Mouse (Mus musculus): Measurements from ENCODE around the gene Tmem236. TPM values are rescaled to one million over a fixed set of nuclear protein-coding genes. Genes with fewer than 3 reads are reported as not detected.

Tmem236 gene
- 0.05 and 0.09 TPM in 2 replicates for polyA plus RNA-seq (2016; fragmentation: Nextera tagmentation; extraction: Ambion mirVana)

- ATAC-seq (ENCODE audit: insufficient number of reproducible peaks, low FRiP score): no peak
- H3K4me3 ChIP-seq: no peak within 1 kb of the TSS
- 77% methylated on average over 3 of the region's 3 CpGs for WGBS
- no peaks in the 10 kb centered on the region for H3K9me3 ChIP-seq (replicated peaks)
- H3K27me3 ChIP-seq (replicated peaks): no peaks in the 10 kb centered on the region
- H3K27ac ChIP-seq (ENCODE audit: poor library complexity, severe bottlenecking): no peak within 1 kb of the TSS
- H3K4me1 ChIP-seq (replicated peaks): no peaks in the 10 kb centered on the region
- H3K36me3 ChIP-seq: no peaks in the 10 kb centered on the region
- no peak within 1 kb of the TSS for H3K9ac ChIP-seq
- no peak within 1 kb of the TSS for H3K4me2 ChIP-seq
Observed at GRCm38 (mm10) chr2:14174334-14174733, at the start of gene Tmem236. TSS of gene Tmem236 (plus strand) at chr2:14174523.

DNA sequence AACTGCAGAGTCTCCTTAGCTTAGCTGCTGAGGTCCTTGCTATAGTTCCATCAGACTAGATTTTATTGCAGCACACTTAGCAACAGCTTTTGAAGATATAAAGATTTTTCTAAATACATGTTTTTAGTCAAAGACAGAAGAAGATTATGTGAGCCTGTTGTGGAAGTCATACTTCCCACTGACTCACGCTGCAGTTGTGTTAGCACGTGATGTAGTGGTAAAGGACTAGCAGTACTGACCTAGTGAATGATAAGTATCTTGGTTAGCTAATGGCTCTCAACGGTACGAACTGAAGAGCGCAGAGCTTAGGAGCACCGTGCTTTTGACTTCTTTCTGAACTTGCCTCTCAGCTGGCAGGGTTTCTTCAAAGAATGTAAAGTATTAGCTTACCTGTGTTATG lies 47.9 kb upstream of the Tmem236 start:
- WGBS: 89% methylated on average over 6 of the region's 6 CpGs

GRCm38 (mm10) chr2:14127629-14128028 lies 46.7 kb upstream of the Tmem236 start:
- Histone ChIP-seq H3K4me1 (replicated peaks) (0 out of 2 replicates have a peak, but pooled peaks cover 2% of the 10 kb centered on the region), H3K9me3 (replicated peaks) (no peaks in the 10 kb centered on the region), H3K27ac (ENCODE audit: poor library complexity, severe bottlenecking) (no peak overlapping the region), H3K4me2 (no peak overlapping the region), H3K27me3 (replicated peaks) (no peaks in the 10 kb centered on the region), H3K36me3 (peaks cover 40% of the 10 kb centered on the region), H3K4me3 (no peak overlapping the region), H3K9ac (no peak overlapping the region)
- ATAC-seq (ENCODE audit: insufficient number of reproducible peaks, low FRiP score): no peak
- WGBS: 61% methylated on average over 3 of the region's 3 CpGs

More for the DNA sequence above, 47.9 kb upstream of the Tmem236 start:
- H3K4me2 ChIP-seq: no peak overlapping the region
- H3K9ac ChIP-seq: no peak overlapping the region
- H3K36me3 ChIP-seq: peaks cover 32% of the 10 kb centered on the region
- H3K27me3 ChIP-seq (replicated peaks): no peaks in the 10 kb centered on the region
- no peaks in the 10 kb centered on the region for H3K9me3 ChIP-seq (replicated peaks)
- no peak overlapping the region for H3K27ac ChIP-seq (ENCODE audit: poor library complexity, severe bottlenecking)
- H3K4me3 ChIP-seq: no peak overlapping the region
- ATAC-seq (ENCODE audit: insufficient number of reproducible peaks, low FRiP score): no peak
- 0 out of 2 replicates have a peak, but pooled peaks cover 2% of the 10 kb centered on the region for H3K4me1 ChIP-seq (replicated peaks)

GRCm38 (mm10) chr2:14130641-14131339 lies 43.5 kb upstream of the Tmem236 start:
- Histone ChIP-seq H3K9ac (no peak overlapping the region), H3K36me3 (peaks cover 34% of the 10 kb centered on the region), H3K4me3 (no peak overlapping the region), H3K4me1 (replicated peaks) (0 out of 2 replicates have a peak, but pooled peaks cover 2% of the 10 kb centered on the region), H3K9me3 (replicated peaks) (no peaks in the 10 kb centered on the region), H3K4me2 (no peak overlapping the region), H3K27ac (ENCODE audit: poor library complexity, severe bottlenecking) (no peak overlapping the region), H3K27me3 (replicated peaks) (no peaks in the 10 kb centered on the region)
- WGBS: 88% methylated on average over 12 of the region's 12 CpGs
- ATAC-seq (ENCODE audit: insufficient number of reproducible peaks, low FRiP score): no peak

DNA sequence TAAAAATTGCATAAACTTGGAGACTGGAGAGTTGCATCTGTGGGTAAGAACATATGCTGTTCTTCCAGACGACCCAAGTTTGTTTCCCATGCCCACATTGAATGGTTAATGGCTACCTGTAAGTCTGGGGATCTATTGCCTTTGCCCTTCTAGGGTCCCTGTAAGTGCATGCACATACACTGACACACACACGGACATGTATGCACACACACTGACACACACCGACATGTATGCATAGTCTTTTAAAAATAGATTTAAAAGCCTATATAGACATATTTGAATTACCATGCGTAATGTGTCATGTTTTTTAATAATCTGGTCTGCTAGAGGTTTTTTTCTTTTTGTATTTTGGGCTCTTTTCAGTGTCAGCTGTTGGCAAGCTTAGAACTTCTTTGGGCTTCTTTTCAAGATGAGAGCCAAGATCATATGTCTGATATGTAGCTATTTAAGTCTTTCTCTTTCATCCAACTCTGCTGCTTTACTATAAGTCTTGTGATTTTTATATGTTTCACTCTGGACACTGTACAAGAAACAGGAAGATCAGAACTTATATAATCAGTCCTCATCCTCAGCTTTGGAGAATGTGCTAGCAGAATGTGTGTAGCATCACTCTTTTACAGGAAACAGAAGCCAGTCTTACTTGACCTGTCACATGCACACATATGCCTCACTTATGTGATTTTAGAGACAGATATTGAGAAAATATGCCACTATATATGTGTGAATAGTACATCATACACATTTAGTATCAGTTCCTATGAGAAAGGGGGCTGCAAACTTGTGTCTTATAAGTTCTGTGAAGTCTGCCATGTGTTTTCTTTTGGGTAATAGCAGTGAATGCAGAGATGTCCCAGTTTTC lies 41.6 kb upstream of the Tmem236 start:
- Histone ChIP-seq H3K4me1 (replicated peaks) (0 out of 2 replicates have a peak, but pooled peaks cover 1% of the 10 kb centered on the region), H3K27ac (ENCODE audit: poor library complexity, severe bottlenecking) (no peak overlapping the region), H3K36me3 (peaks cover 35% of the 10 kb centered on the region), H3K9me3 (replicated peaks) (no peaks in the 10 kb centered on the region), H3K9ac (no peak overlapping the region), H3K4me2 (no peak overlapping the region), H3K4me3 (no peak overlapping the region), H3K27me3 (replicated peaks) (no peaks in the 10 kb centered on the region)
- no peak for ATAC-seq (ENCODE audit: insufficient number of reproducible peaks, low FRiP score)
- WGBS: 87% methylated on average over 4 of the region's 4 CpGs

DNA sequence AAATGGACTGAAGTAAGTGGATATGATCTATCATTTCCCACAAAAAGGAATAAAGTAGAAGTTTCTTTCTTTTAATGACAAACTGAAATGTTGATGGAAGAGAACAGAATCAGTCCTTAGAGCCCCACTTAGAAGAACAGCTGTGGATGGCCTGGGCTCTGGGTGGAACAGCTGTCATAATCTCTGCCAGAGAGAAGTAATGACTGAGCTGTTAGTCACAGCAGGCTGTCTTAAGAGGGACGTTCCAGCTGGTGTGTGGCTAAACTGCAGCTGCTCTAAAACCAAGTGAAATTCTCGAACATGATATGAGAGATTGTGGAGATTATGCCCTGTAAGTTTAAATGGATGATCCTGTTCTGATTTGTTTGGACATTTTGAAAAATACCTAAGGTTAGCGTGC lies 37.4 kb upstream of the Tmem236 start:
- H3K4me2 ChIP-seq: no peak overlapping the region
- no peaks in the 10 kb centered on the region for H3K9me3 ChIP-seq (replicated peaks)
- H3K4me3 ChIP-seq: no peak overlapping the region
- peaks cover 8% of the 10 kb centered on the region for H3K4me1 ChIP-seq (replicated peaks)
- H3K27ac ChIP-seq (ENCODE audit: poor library complexity, severe bottlenecking): no peak overlapping the region
- peaks cover 34% of the 10 kb centered on the region for H3K36me3 ChIP-seq
- H3K9ac ChIP-seq: no peak overlapping the region
- WGBS: 80% methylated on average over 3 of the region's 3 CpGs
- no peak for ATAC-seq (ENCODE audit: insufficient number of reproducible peaks, low FRiP score)
- H3K27me3 ChIP-seq (replicated peaks): no peaks in the 10 kb centered on the region

GRCm38 (mm10) chr2:14139590-14139989 lies 34.7 kb upstream of the Tmem236 start:
- H3K27ac ChIP-seq (ENCODE audit: poor library complexity, severe bottlenecking): no peak overlapping the region
- H3K9ac ChIP-seq: no peak overlapping the region
- no peaks in the 10 kb centered on the region for H3K27me3 ChIP-seq (replicated peaks)
- peak; percentile 11; the same call in 1 of the 2 replicates for ATAC-seq (ENCODE audit: insufficient number of reproducible peaks, low FRiP score)
- WGBS: 64% methylated on average over 6 of the region's 6 CpGs
- H3K9me3 ChIP-seq (replicated peaks): no peaks in the 10 kb centered on the region
- H3K36me3 ChIP-seq: peaks cover 39% of the 10 kb centered on the region
- peaks cover 10% of the 10 kb centered on the region for H3K4me1 ChIP-seq (replicated peaks)
- H3K4me3 ChIP-seq: no peak overlapping the region
- no peak overlapping the region for H3K4me2 ChIP-seq

DNA sequence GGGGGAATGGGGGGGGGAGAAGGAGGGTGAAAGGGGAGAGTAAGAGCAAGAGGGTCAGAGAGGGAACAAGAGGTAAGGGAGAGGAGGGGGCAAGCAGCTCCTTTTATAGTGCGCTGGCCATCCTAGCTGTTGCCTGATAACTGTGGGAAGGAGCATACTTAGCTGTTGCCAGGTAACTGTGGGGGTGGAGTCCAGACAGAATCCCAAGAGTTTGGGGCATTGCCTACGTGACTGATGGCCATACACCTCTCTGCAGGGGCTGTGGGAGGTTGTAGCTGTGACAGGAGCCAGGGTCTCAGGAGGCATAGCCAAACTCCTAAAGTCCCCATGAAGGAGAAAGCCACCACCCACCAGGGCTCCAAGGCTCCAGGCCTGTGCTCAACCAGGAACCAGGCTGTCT lies 34.3 kb upstream of the Tmem236 start:
- H3K36me3 ChIP-seq: peaks cover 40% of the 10 kb centered on the region
- ATAC-seq (ENCODE audit: insufficient number of reproducible peaks, low FRiP score): peak; percentile 39; the same call in 1 of the 2 replicates

GRCm38 (mm10) chr2:14145311-14145710 lies 29.0 kb upstream of the Tmem236 start:
- Histone ChIP-seq H3K9me3 (replicated peaks) (no peaks in the 10 kb centered on the region), H3K4me2 (no peak overlapping the region), H3K27me3 (replicated peaks) (no peaks in the 10 kb centered on the region), H3K27ac (ENCODE audit: poor library complexity, severe bottlenecking) (peak overlapping the region; percentile 40; the same call in 1 of the 2 replicates), H3K9ac (no peak overlapping the region), H3K4me1 (replicated peaks) (peaks cover 13% of the 10 kb centered on the region), H3K4me3 (no peak overlapping the region), H3K36me3 (peaks cover 24% of the 10 kb centered on the region)
- ATAC-seq (ENCODE audit: insufficient number of reproducible peaks, low FRiP score): no peak
- 39% methylated on average over 3 of the region's 3 CpGs for WGBS

More for the DNA sequence above, 34.3 kb upstream of the Tmem236 start:
- Histone ChIP-seq H3K27ac (ENCODE audit: poor library complexity, severe bottlenecking) (no peak overlapping the region), H3K4me1 (replicated peaks) (peaks cover 14% of the 10 kb centered on the region), H3K27me3 (replicated peaks) (no peaks in the 10 kb centered on the region), H3K9ac (no peak overlapping the region), H3K4me2 (no peak overlapping the region), H3K4me3 (no peak overlapping the region), H3K9me3 (replicated peaks) (no peaks in the 10 kb centered on the region)
- 59% methylated on average over 2 of the region's 2 CpGs for WGBS

DNA sequence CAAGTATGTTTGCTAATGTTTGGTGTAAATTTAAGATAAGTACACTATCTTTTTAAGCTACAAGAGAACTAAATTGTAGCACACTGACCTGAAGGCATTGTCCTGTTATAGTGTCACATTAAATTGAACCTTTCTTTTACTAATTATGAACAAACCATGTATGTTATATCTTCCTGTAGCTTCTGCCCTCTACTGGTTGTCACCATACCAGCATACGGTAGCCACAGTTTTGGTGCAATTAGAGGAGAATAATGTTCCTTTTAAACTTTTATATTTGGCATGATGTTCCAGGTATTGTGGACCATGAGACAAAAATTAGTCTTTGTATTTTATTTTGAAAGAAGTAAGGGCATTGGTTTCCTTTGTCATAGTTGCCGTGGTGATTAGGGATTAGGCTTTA lies 27.4 kb upstream of the Tmem236 start:
- no peaks in the 10 kb centered on the region for H3K27me3 ChIP-seq (replicated peaks)
- H3K9ac ChIP-seq: no peak overlapping the region
- no peak overlapping the region for H3K27ac ChIP-seq (ENCODE audit: poor library complexity, severe bottlenecking)
- 90% methylated on average over 2 of the region's 2 CpGs for WGBS
- no peak overlapping the region for H3K4me3 ChIP-seq
- no peak for ATAC-seq (ENCODE audit: insufficient number of reproducible peaks, low FRiP score)
- peaks cover 20% of the 10 kb centered on the region for H3K36me3 ChIP-seq
- H3K4me1 ChIP-seq (replicated peaks): peaks cover 13% of the 10 kb centered on the region
- H3K4me2 ChIP-seq: no peak overlapping the region
- no peaks in the 10 kb centered on the region for H3K9me3 ChIP-seq (replicated peaks)

- ATAC-seq (ENCODE audit: insufficient number of reproducible peaks, low FRiP score): no peak
- H3K9me3 ChIP-seq (replicated peaks): no peaks in the 10 kb centered on the region
- H3K4me2 ChIP-seq: no peak overlapping the region
- no peaks in the 10 kb centered on the region for H3K4me1 ChIP-seq (replicated peaks)
- H3K27ac ChIP-seq (ENCODE audit: poor library complexity, severe bottlenecking): no peak overlapping the region
- H3K36me3 ChIP-seq: peaks cover 10% of the 10 kb centered on the region
- no peaks in the 10 kb centered on the region for H3K27me3 ChIP-seq (replicated peaks)
- H3K4me3 ChIP-seq: no peak overlapping the region
- no peak overlapping the region for H3K9ac ChIP-seq
- WGBS: 86% methylated on average over 2 of the region's 2 CpGs
Observed at GRCm38 (mm10) chr2:14150829-14151228, 23.5 kb upstream of the Tmem236 start.

Measured in heart, embryonic 12.5 days (tissue).